Mouse (Mus musculus): Measurements from ENCODE around the gene Cyp4x1.
A peak's percentile ranks its signal among the peaks of the same experiment; 100 is the strongest.

Gene Cyp4x1

GRCm38 (mm10) chr4:115057674-115058316 is 76.3 kb downstream of the Cyp4x1 start:
- DNase-seq (ENCODE audit: low spot score in 2 of 2) = peak in 1 of 2 experiments; percentile 10

DNA sequence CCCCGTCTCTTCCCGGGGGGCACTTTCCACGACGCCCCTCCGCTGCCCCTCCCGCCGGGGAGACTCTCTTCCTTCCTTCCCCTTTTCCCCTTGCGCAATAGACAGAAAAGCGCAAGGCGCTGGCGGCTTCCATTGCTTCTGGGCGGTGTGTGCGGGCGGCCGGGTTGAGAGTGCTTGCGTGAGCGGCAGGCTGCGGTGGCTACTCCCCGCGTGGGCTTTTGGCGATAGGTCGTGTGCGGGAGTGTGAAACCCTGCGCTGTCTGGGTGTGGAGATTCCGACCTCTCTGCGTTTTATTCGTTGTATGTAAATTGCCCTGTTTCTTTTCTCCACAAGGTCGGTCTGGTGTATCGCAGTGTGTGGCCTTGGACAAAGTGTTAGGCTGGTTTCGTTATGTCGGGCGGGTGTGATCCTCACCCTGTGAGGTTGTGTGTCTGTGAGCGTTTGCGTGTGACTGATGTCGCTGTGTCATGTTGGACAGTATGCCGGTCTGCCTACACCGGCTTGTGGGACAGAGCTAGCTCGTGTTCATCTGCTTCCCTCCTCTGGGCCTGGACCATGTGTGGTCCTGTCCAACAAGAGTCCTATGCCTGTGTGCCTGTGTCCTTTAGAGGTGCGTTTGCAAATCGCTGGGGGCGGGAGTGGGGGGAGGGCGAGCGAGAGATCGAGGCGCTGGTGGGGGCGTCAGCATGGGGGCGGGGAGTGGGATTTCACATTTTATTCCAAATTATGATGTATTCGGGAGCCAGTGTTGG is 77.0 kb downstream of the Cyp4x1 start:
- peak; percentile 27 to 55 for DNase-seq (ENCODE audit: low spot score in 2 of 2)

DNA sequence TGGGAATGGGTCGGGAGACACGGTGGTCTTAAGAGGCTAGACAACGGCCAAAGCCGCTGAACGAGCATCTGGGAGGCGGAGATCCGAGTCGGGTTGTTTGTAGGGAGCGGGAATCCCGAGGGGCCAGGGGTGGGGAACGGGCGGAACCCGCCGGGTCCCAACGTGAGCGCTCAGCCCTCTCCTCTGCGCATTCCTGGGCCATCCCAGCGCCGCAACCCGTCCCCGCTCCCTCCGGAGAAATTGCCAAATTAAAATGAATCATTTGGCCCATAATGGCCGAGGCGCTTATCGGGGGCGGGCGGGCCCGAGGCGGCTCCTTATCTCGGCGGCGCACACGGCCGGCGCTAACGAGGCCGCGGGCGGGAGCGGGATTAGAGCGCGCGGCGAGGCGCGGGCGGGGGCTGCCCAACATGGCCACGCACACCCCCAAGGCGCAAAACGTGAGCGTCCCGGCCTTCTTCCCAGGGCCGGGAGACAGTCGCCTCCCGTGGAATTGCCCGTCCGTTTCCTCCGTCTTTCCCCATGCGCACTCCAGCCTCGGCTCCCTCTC is 77.6 kb downstream of the Cyp4x1 start, which contains the start of gene Tal1:
Tal1 (plus strand) TSS at position 56 of the 550 bp plus-strand sequence.
- DNase-seq (ENCODE audit: low spot score in 2 of 2) = peak in 1 of 2 experiments; percentile 31
